Comparison of ENCODE assay signal across 36 mouse cellular contexts in the genomic region with DNA sequence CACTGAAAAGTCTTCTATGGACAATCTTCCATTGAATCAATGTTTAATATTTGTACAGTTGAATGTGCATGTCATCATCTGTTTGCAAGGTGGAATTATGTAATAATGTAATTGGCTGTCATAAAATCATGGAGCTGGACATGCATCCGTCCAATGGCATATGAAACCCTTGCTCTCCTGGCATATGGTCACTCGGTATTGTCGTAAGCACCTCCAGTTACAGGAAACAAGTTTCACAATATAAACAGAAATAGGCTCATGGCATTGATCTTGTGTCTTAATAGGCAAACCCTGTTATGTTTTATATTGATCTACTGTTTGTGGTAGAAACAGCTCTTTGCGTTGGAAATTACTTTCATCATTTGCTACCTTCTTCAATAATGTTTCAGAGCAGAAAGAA. TPM values are rescaled to one million over a fixed set of nuclear protein-coding genes. Genes with fewer than 3 reads are reported as not detected.
"Had no signal": no experiment of that assay in that cellular context is flagged by ENCODE, and none has a peak within 500 bp of the region (broad histone marks: within the 10 kb centered on the region; RNA-seq: fewer than 3 reads in every experiment).

No protein-coding gene starts in this region.

- DNase-seq: heart, postnatal 10 days; heart, postnatal 14 days; heart, postnatal 36 days; heart, postnatal 4 days; kidney, adult 11 months; kidney, adult 18-20 months; kidney, adult 2 months; kidney, adult 8-10 months; kidney, adult 9 months; kidney, postnatal 10 days; kidney, postnatal 14 days; kidney, postnatal 25 days; kidney, postnatal 36 days; kidney, postnatal 4 days; layer of hippocampus, adult 9-11 months; layer of hippocampus, postnatal 36 days had no signal

- H3K36me3 ChIP-seq: heart, embryonic 10.5 days; heart, embryonic 12.5 days; heart, embryonic 13.5 days; heart, embryonic 15.5 days; hindbrain, embryonic 10.5 days; hindbrain, embryonic 12.5 days; hindbrain, embryonic 13.5 days; hindbrain, embryonic 15.5 days; intestine, embryonic 15.5 days; kidney, embryonic 15.5 days had no signal

- H3K4me2 ChIP-seq: heart, embryonic 11.5 days; heart, embryonic 12.5 days; heart, embryonic 13.5 days; heart, embryonic 15.5 days; hindbrain, embryonic 12.5 days; hindbrain, embryonic 13.5 days; hindbrain, embryonic 14.5 days; hindbrain, embryonic 15.5 days; intestine, embryonic 15.5 days; kidney, embryonic 15.5 days had no signal

- ATAC-seq: hindbrain, embryonic 16.5 days; hindbrain, postnatal 0 days; inflammation-experienced regulatory T-cells, adult 6 months; intestine, embryonic 15.5 days; intestine, embryonic 16.5 days; intestine, postnatal 0 days had no signal

- H3K4me1 ChIP-seq: heart, embryonic 10.5 days; heart, embryonic 12.5 days; heart, embryonic 13.5 days; heart, embryonic 15.5 days; hindbrain, embryonic 10.5 days; hindbrain, embryonic 12.5 days; hindbrain, embryonic 13.5 days; hindbrain, embryonic 15.5 days; intestine, embryonic 15.5 days; kidney, embryonic 15.5 days had no signal

- H3K27ac ChIP-seq: heart, embryonic 10.5 days; heart, embryonic 13.5 days; heart, embryonic 15.5 days; hindbrain, embryonic 10.5 days; hindbrain, embryonic 12.5 days; hindbrain, embryonic 13.5 days; hindbrain, embryonic 14.5 days; hindbrain, embryonic 15.5 days; hindbrain, postnatal 0 days; intestine, embryonic 15.5 days; kidney, embryonic 15.5 days; kidney, postnatal 0 days; layer of hippocampus, adult 2 months had no signal

- H3K4me3 ChIP-seq: heart, embryonic 10.5 days; heart, embryonic 12.5 days; heart, embryonic 13.5 days; heart, embryonic 15.5 days; hindbrain, embryonic 10.5 days; hindbrain, embryonic 12.5 days; hindbrain, embryonic 13.5 days; hindbrain, embryonic 15.5 days; intestine, embryonic 15.5 days; kidney, embryonic 15.5 days; layer of hippocampus, adult 2 months had no signal

- H3K27me3 ChIP-seq: heart, embryonic 12.5 days; heart, embryonic 13.5 days; heart, embryonic 15.5 days; hindbrain, embryonic 12.5 days; hindbrain, embryonic 13.5 days; hindbrain, embryonic 15.5 days; intestine, embryonic 15.5 days; kidney, embryonic 15.5 days had no signal

- H3K9ac ChIP-seq: heart, embryonic 12.5 days; heart, embryonic 13.5 days; heart, embryonic 15.5 days; hindbrain, embryonic 12.5 days; hindbrain, embryonic 13.5 days; hindbrain, embryonic 14.5 days; hindbrain, embryonic 15.5 days; intestine, embryonic 15.5 days; kidney, embryonic 15.5 days had no signal

- H3K9me3 ChIP-seq: heart, embryonic 10.5 days; heart, embryonic 12.5 days; heart, embryonic 13.5 days; heart, embryonic 15.5 days; hindbrain, embryonic 10.5 days; hindbrain, embryonic 12.5 days; hindbrain, embryonic 13.5 days; hindbrain, embryonic 15.5 days; intestine, embryonic 15.5 days; kidney, embryonic 15.5 days had no signal

RNA-seq across cellular contexts. Expression of gene Egfr, which starts 50.2 kb away (rescaled TPM):
- total RNA-seq: hematopoietic stem cell, adult 5-6 weeks had no signal
- polyA plus RNA-seq: inflammation-experienced regulatory T-cells, adult 6 months had no signal
